ENCODE assay signal across 12 mouse cellular contexts in the genomic region with DNA sequence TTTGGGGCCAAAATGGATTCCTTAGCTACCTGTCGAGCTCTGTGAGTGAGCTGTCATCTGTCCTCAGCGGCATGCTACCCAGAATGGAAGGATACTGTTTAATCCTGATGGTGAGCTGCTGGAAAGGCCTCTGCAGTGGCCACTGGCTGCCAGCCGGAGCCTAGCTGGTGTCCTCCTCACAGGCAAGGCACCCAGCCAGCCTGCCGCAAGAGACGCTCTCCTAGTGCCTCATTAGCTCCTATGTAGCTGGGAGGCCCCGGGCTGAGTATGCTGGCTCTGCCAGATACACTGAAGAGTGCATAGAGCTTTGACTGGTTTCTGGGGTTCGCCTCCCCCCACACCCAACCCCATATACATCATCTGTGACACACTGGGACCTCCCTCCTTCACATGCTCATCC. TPM values are rescaled to one million over a fixed set of nuclear protein-coding genes. Genes with fewer than 3 reads are reported as not detected.
DNase-seq lines count a peak whose midpoint lies in the region; ATAC-seq and TF ChIP-seq lines count a peak whose summit lies in the region.
"Had no signal": no experiment of that assay in that cellular context is flagged by ENCODE, and none has a peak within 500 bp of the region (broad histone marks: within the 10 kb centered on the region; RNA-seq: fewer than 3 reads in every experiment).

No protein-coding gene starts in this region.

- H3K4me3 ChIP-seq in hindbrain, embryonic 12.5 days = no peak overlapping the region
- no peak overlapping the region for H3K4me3 ChIP-seq in hindbrain, embryonic 11.5 days (ENCODE audit: low read depth, low read length)
- H3K4me3 ChIP-seq in neural tube, embryonic 13.5 days = no peak overlapping the region
- H3K4me3 ChIP-seq in myocyte = peak overlapping the region; percentile 82
- H3K4me3 ChIP-seq: liver, embryonic 15.5 days; midbrain, embryonic 10.5 days had no signal

- H3K4me1 ChIP-seq in hindbrain, embryonic 12.5 days = peaks cover 50% of the 10 kb centered on the region
- H3K4me1 ChIP-seq in hindbrain, embryonic 11.5 days (replicated peaks; ENCODE audit: control insufficient read depth, insufficient read depth, low read length) = peaks cover 13% of the 10 kb centered on the region
- H3K4me1 ChIP-seq in neural tube, embryonic 13.5 days (replicated peaks) = peaks cover 48% of the 10 kb centered on the region

- H3K27ac ChIP-seq in hindbrain, embryonic 12.5 days = peak overlapping the region; percentile 18; the same call in 1 of the 2 replicates
- H3K27ac ChIP-seq in hindbrain, embryonic 11.5 days (ENCODE audit: low read depth, low read length) = no peak overlapping the region
- H3K27ac ChIP-seq in neural tube, embryonic 13.5 days (replicated peaks) = no peak overlapping the region
- H3K27ac ChIP-seq: liver, embryonic 15.5 days; midbrain, embryonic 10.5 days had no signal

- ATAC-seq in hindbrain, embryonic 12.5 days (ENCODE audit: low FRiP score) = no peak
- ATAC-seq in hindbrain, embryonic 11.5 days (ENCODE audit: low FRiP score) = no peak
- ATAC-seq in neural tube, embryonic 13.5 days (ENCODE audit: low read depth) = no peak

- peak; percentile 45 to 66 for DNase-seq in cerebellum, postnatal 10 days
- DNase-seq in cerebellum, adult 11-12 months = no peak
- no peak for DNase-seq in hindbrain, embryonic 11.5 days (ENCODE audit: low spot score)
- no peak for DNase-seq in neural tube, embryonic 10.5 days (ENCODE audit: extremely low spot score, low spot score)
- DNase-seq in c-Kit-positive CD71-positive TER-119-positive erythroid progenitor cells, embryonic 14.5 days (ENCODE audit: low spot score) = no peak
- DNase-seq: kidney, postnatal 14 days; right cerebral cortex, postnatal 14 days had no signal

- no peak for TF ChIP-seq POLR2A in myocyte (IDR thresholded peaks at IDR 0.05; ENCODE audit: insufficient read length, low read depth)

- peaks cover 34% of the 10 kb centered on the region for H3K27me3 ChIP-seq in hindbrain, embryonic 12.5 days
- no peaks in the 10 kb centered on the region for H3K27me3 ChIP-seq in hindbrain, embryonic 11.5 days (ENCODE audit: control insufficient read depth, insufficient read depth, low read length)
- H3K27me3 ChIP-seq in neural tube, embryonic 13.5 days = peaks cover 14% of the 10 kb centered on the region
- no peaks in the 10 kb centered on the region for H3K27me3 ChIP-seq in myocyte (ENCODE audit: control insufficient read depth, insufficient read depth, insufficient read length)

- H3ac ChIP-seq in myocyte (ENCODE audit: control insufficient read depth, insufficient read length) = no peak overlapping the region

- H3K4me2 ChIP-seq in hindbrain, embryonic 12.5 days (replicated peaks) = peak overlapping the region; percentile 60
- no peak overlapping the region for H3K4me2 ChIP-seq in hindbrain, embryonic 11.5 days (replicated peaks; ENCODE audit: low read depth, low read length)
- peak overlapping the region; percentile 62 for H3K4me2 ChIP-seq in neural tube, embryonic 13.5 days
- H3K4me2 ChIP-seq in myocyte (ENCODE audit: low read depth) = peak overlapping the region; percentile 88
- H3K4me2 ChIP-seq: liver, embryonic 15.5 days had no signal

- 80% methylated on average over 7 of the region's 7 CpGs for WGBS in hindbrain, embryonic 12.5 days
- 67% methylated on average over 7 of the region's 7 CpGs for WGBS in hindbrain, embryonic 11.5 days
- WGBS in neural tube, embryonic 13.5 days = 70% methylated on average over 7 of the region's 7 CpGs

- H3K9me3 ChIP-seq in hindbrain, embryonic 12.5 days (replicated peaks) = no peaks in the 10 kb centered on the region
- H3K9me3 ChIP-seq in hindbrain, embryonic 11.5 days (ENCODE audit: control insufficient read depth, low read length) = no peaks in the 10 kb centered on the region
- H3K9me3 ChIP-seq in neural tube, embryonic 13.5 days = no peaks in the 10 kb centered on the region
- H3K9me3 ChIP-seq: liver, embryonic 15.5 days; midbrain, embryonic 10.5 days had no signal

- H3K9ac ChIP-seq in hindbrain, embryonic 12.5 days = peak overlapping the region; percentile 35; the same call in 1 of the 2 replicates
- H3K9ac ChIP-seq in hindbrain, embryonic 11.5 days (ENCODE audit: low read depth, low read length) = no peak overlapping the region
- peak overlapping the region; percentile 26; the same call in 1 of the 2 replicates for H3K9ac ChIP-seq in neural tube, embryonic 13.5 days
- H3K9ac ChIP-seq: liver, embryonic 15.5 days had no signal

- no peaks in the 10 kb centered on the region for H3K36me3 ChIP-seq in hindbrain, embryonic 12.5 days
- no peaks in the 10 kb centered on the region for H3K36me3 ChIP-seq in hindbrain, embryonic 11.5 days (ENCODE audit: control insufficient read depth, insufficient read depth, low read length)
- H3K36me3 ChIP-seq in neural tube, embryonic 13.5 days = no peaks in the 10 kb centered on the region
- peaks cover 5% of the 10 kb centered on the region for H3K36me3 ChIP-seq in myocyte (ENCODE audit: control insufficient read depth, insufficient read depth)
- H3K36me3 ChIP-seq: liver, embryonic 15.5 days; midbrain, embryonic 10.5 days had no signal

- peaks cover 36% of the 10 kb centered on the region for H3K79me2 ChIP-seq in myocyte (ENCODE audit: control insufficient read depth, insufficient read depth)

TF ChIP-seq in myocyte, 11 proteins besides CTCF, POLR2A, EP300 and RAD21:
- TF ChIP-seq TCF12 (IDR thresholded peaks at IDR 0.05; ENCODE audit: insufficient read depth, poor library complexity, severe bottlenecking) (no peak), CEBPB (IDR thresholded peaks at IDR 0.05; ENCODE audit: insufficient read depth, poor library complexity, severe bottlenecking) (no peak), MYOD1 (IDR thresholded peaks at IDR 0.05; ENCODE audit: control insufficient read depth in 1 of 3, insufficient read length in 2 of 3, low read depth in 2 of 3) (no peak), MAX (IDR thresholded peaks at IDR 0.05; ENCODE audit: low read depth) (no peak), E2F4 (IDR thresholded peaks at IDR 0.05; ENCODE audit: insufficient read depth) (no peak), TCF3 (IDR thresholded peaks at IDR 0.05; ENCODE audit: insufficient read length, low read depth) (no peak), REST (IDR thresholded peaks at IDR 0.05; ENCODE audit: insufficient read depth, insufficient read length) (no peak), USF1 (IDR thresholded peaks at IDR 0.05; ENCODE audit: low read depth) (no peak), MYOG (IDR thresholded peaks at IDR 0.05; ENCODE audit: control insufficient read depth in 1 of 3, insufficient read depth in 1 of 3, insufficient read length in 2 of 3, low read depth in 2 of 3) (no peak), POLR2AphosphoS2 (IDR thresholded peaks at IDR 0.05; ENCODE audit: insufficient read length, low read depth) (no peak), SRF (IDR thresholded peaks at IDR 0.05; ENCODE audit: control insufficient read depth, insufficient read length, low read depth) (no peak)

RNA-seq across cellular contexts. Expression of a gene that starts 3.6 kb away (rescaled TPM):
- polyA plus RNA-seq in hindbrain, embryonic 12.5 days (2016; fragmentation: Nextera tagmentation; extraction: Ambion mirVana) = 10.6 and 11.2 TPM in 2 replicates
- 5.4 and 7.8 TPM in 2 replicates for polyA plus RNA-seq in hindbrain, embryonic 11.5 days (2014; fragmentation: Nextera tagmentation; extraction: Ambion mirVana)
- 11.6 and 12.6 TPM in 2 replicates for polyA plus RNA-seq in neural tube, embryonic 13.5 days (2015; fragmentation: Nextera tagmentation; extraction: Ambion mirVana)
- polyA plus RNA-seq in myocyte (2012; fragmentation: generic; extraction: Trizol) = 41.9 TPM

RNA-seq across cellular contexts. Expression of a gene that starts 23.0 kb away (rescaled TPM):
- 7.2 and 7.6 TPM in 2 replicates for polyA plus RNA-seq in hindbrain, embryonic 12.5 days (2016; fragmentation: Nextera tagmentation; extraction: Ambion mirVana)
- 2.3 and 2.6 TPM in 2 replicates for polyA plus RNA-seq in hindbrain, embryonic 11.5 days (2014; fragmentation: Nextera tagmentation; extraction: Ambion mirVana)
- 24.0 and 28.7 TPM in 2 replicates for polyA plus RNA-seq in neural tube, embryonic 13.5 days (2015; fragmentation: Nextera tagmentation; extraction: Ambion mirVana)
- polyA plus RNA-seq in myocyte (2012; fragmentation: generic; extraction: Trizol) = 0.53 TPM

RNA-seq across cellular contexts. Expression of a gene that starts 45.3 kb away (rescaled TPM):
- 78.0 and 82.4 TPM in 2 replicates for polyA plus RNA-seq in hindbrain, embryonic 12.5 days (2016; fragmentation: Nextera tagmentation; extraction: Ambion mirVana)
- polyA plus RNA-seq in hindbrain, embryonic 11.5 days (2014; fragmentation: Nextera tagmentation; extraction: Ambion mirVana) = 90.0 and 103 TPM in 2 replicates
- 85.5 and 85.6 TPM in 2 replicates for polyA plus RNA-seq in neural tube, embryonic 13.5 days (2015; fragmentation: Nextera tagmentation; extraction: Ambion mirVana)
- polyA plus RNA-seq in myocyte (2012; fragmentation: generic; extraction: Trizol) = 342 TPM

Comparison
In these comparisons a context has a peak if more than half of its experiments do, and no peak if none do; other contexts are left out.
1. DNase-seq: peak in cerebellum, postnatal 10 days (2 of 2); none in cerebellum, adult 11-12 months (single experiment), hindbrain, embryonic 11.5 days (single experiment), neural tube, embryonic 10.5 days (single experiment) and c-Kit-positive CD71-positive TER-119-positive erythroid progenitor cells, embryonic 14.5 days (single experiment).